Mouse (Mus musculus) E14TG2a.4 (cell line): ENCODE data around the gene Sgms1.

Experiments
- CTCF ChIP-seq: conservative IDR thresholded peaks from 2 replicates; pipeline ENCODE4 v1.5.1; 2014; ENCODE audit warnings: low read length
- NANOG ChIP-seq: IDR thresholded peaks from 2 replicates; pipeline ENCODE4 v1.6.1; 2014; ENCODE audit warnings: borderline replicate concordance, low read length, mixed read lengths
- POU5F1 ChIP-seq: IDR thresholded peaks from 2 replicates; pipeline ENCODE4 v1.6.1; 2014; ENCODE audit warnings: low read length, borderline replicate concordance

GRCm38 (mm10) chr19:32262805-32263572 lies 126.5 kb downstream of the Sgms1 start:
- TF ChIP-seq CTCF (no peak), POU5F1 (no peak), NANOG (no peak)
